Mouse (Mus musculus) liver, postnatal 0 days (tissue): ENCODE data around the gene Top2a.

Source experiments
- CTCF ChIP-seq: sonication (generic); IDR thresholded peaks from 2 replicates; pipeline ENCODE4 v1.5.1; 2016; ENCODE audit warnings: antibody characterized with exemption, low read depth
- EP300 ChIP-seq: IDR thresholded peaks from 2 replicates; pipeline ENCODE4 v1.6.1; 2016; ENCODE audit warnings: antibody characterized with exemption, low read depth, mild to moderate bottlenecking

- TF ChIP-seq CTCF, result peak; percentile 64
- no peak for TF ChIP-seq EP300
These were observed 41.8 kb downstream of the Top2a start for GRCm38 (mm10) chr11:98981997-98982772.
